Mouse (Mus musculus) midbrain, embryonic 11.5 days (tissue): ENCODE measurements around the gene Mylk4. TPM values are rescaled to one million over a fixed set of nuclear protein-coding genes. Genes with fewer than 3 reads are reported as not detected.

ENCODE experiments used
- ATAC-seq: fragments of 200-750 bp; cut with Nextera tagmentation; 2 replicates; pipeline ENCODE4 v1.8.0; 2017; ENCODE audit warnings: moderate TSS enrichment, moderate library complexity; ENCODE audit not compliant: low FRiP score
- DNase-seq: peaks from one replicate; pipeline ENCODE4 v3.0.0; 2015; ENCODE audit warnings: low spot score; ENCODE audit errors: missing footprints
- H3K27ac ChIP-seq: fragments of 300-500 bp; sonication (generic); 2 replicates; pipeline ENCODE4 v1.5.1; 2014; ENCODE audit warnings: low read depth, low read length
- H3K27me3 ChIP-seq: fragments of 300-500 bp; sonication (generic); 2 replicates; pipeline ENCODE4 v1.6.1; 2014; ENCODE audit warnings: mild to moderate bottlenecking, low read length, moderate library complexity, mixed read lengths; ENCODE audit not compliant: control insufficient read depth, insufficient read depth
- H3K36me3 ChIP-seq: fragments of 300-500 bp; sonication (generic); 2 replicates; pipeline ENCODE4 v1.6.1; 2014; ENCODE audit warnings: mild to moderate bottlenecking, low read length, moderate library complexity, mixed read lengths; ENCODE audit not compliant: control insufficient read depth, insufficient read depth
- H3K4me1 ChIP-seq: fragments of 300-500 bp; sonication (generic); 2 replicates; pipeline ENCODE4 v1.6.1; 2014; ENCODE audit warnings: low read length; ENCODE audit not compliant: control insufficient read depth, insufficient read depth
- H3K4me2 ChIP-seq: fragments of 300-500 bp; sonication (generic); 2 replicates; pipeline ENCODE4 v1.6.1; 2014; ENCODE audit warnings: mild to moderate bottlenecking, moderate library complexity
- H3K4me3 ChIP-seq: fragments of 300-500 bp; sonication (generic); 2 replicates; pipeline ENCODE4 v1.5.1; 2014; ENCODE audit warnings: low read depth, low read length
- H3K9ac ChIP-seq: fragments of 300-500 bp; sonication (generic); 2 replicates; pipeline ENCODE4 v1.6.1; 2014; ENCODE audit warnings: low read length
- H3K9me3 ChIP-seq: fragments of 300-500 bp; sonication (generic); 2 replicates; pipeline ENCODE4 v1.6.1; 2016; ENCODE audit warnings: low read length; ENCODE audit not compliant: control insufficient read depth
- WGBS: fragments of 180-500 bp; shearing (Covaris S2); extraction: QIAGEN DNeasy Blood & Tissue Kit; methylation state at CpG from one replicate; pipeline ENCODE4 v1.1.7; 2014; 5-methylcytosine and 5-hydroxymethylcytosine counted together
- polyA plus RNA-seq: library from polyadenylated mRNA; unstranded; fragments of >200 nt; fragmentation: Nextera tagmentation; extraction: Ambion mirVana; gene quantifications from 2 replicates; pipeline ENCODE4 v1.2.1, GENCODE M21; 2014

The Mylk4 gene
- 0.07 TPM in 1 of 2 replicates, not detected in the other for polyA plus RNA-seq

DNA sequence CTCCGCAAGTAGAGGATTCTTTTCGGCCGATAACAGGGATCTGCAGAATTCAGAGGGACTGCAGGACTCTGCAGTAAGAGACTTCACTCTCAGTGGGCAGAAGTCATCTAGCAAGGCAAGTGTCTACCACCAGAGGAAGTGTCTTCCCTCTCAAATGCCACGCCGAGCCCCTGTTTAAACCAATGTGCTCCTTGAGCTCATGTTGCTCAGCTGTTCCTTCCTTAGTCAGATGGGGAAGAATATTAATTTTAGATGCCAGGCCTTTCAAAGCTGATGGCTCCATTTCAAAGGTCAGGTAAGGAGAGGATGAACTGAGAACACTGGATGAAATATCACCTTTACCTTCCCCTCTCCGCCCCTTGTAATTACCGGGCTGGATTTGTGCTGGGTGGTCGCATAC, at the start of gene Mylk4:
Mylk4 (minus strand) TSS at position 139 of the 400 bp plus-strand sequence.
- no peaks in the 10 kb centered on the region for H3K36me3 ChIP-seq
- DNase-seq (no peak), ATAC-seq (no peak)
- no peak within 1 kb of the TSS for H3K27ac ChIP-seq
- no peaks in the 10 kb centered on the region for H3K27me3 ChIP-seq
- H3K4me2 ChIP-seq, result no peak within 1 kb of the TSS
- no peak within 1 kb of the TSS for H3K4me3 ChIP-seq
- no peaks in the 10 kb centered on the region for H3K4me1 ChIP-seq
- H3K9me3 ChIP-seq, result no peaks in the 10 kb centered on the region
- 85% methylated on average over 8 of the region's 8 CpGs for WGBS
- H3K9ac ChIP-seq, result no peak within 1 kb of the TSS

DNA sequence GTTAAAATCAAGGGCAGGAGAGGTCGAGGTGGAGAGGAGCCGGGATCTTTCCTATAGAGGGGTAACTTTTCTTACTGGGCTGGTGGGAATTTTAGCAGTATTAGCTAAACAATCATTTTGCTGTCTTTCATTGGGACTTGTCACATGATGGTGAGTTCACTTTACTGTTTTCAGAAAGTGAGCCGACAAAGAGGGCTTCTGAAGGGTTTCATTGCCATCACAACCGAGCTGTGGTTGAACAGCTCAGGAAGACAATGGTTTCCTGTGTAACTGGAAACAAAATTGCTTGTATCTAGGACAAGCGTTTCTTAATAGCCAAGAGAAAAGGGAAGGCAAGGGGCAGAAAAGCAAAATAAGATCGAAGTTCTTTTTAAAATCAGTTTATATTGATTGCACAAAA, 49.5 kb upstream of the Mylk4 start:
- no peak overlapping the region for H3K9ac ChIP-seq
- no peaks in the 10 kb centered on the region for H3K9me3 ChIP-seq
- no peak overlapping the region for H3K4me3 ChIP-seq
- 79% methylated on average over 6 of the region's 6 CpGs for WGBS
- no peak overlapping the region for H3K27ac ChIP-seq
- no peaks in the 10 kb centered on the region for H3K36me3 ChIP-seq
- H3K27me3 ChIP-seq, result no peaks in the 10 kb centered on the region
- H3K4me1 ChIP-seq, result no peaks in the 10 kb centered on the region
- DNase-seq (no peak), ATAC-seq (no peak)
- H3K4me2 ChIP-seq, result no peak overlapping the region

- ATAC-seq (no peak), DNase-seq (no peak)
- Histone ChIP-seq H3K27me3 (no peaks in the 10 kb centered on the region), H3K9ac (no peak overlapping the region), H3K36me3 (no peaks in the 10 kb centered on the region), H3K9me3 (no peaks in the 10 kb centered on the region), H3K4me1 (no peaks in the 10 kb centered on the region), H3K27ac (no peak overlapping the region), H3K4me2 (no peak overlapping the region), H3K4me3 (no peak overlapping the region)
- 77% methylated on average over 3 of the region's 3 CpGs for WGBS
Measured at GRCm38 (mm10) chr13:32832776-32833175, 49.0 kb upstream of the Mylk4 start.

DNA sequence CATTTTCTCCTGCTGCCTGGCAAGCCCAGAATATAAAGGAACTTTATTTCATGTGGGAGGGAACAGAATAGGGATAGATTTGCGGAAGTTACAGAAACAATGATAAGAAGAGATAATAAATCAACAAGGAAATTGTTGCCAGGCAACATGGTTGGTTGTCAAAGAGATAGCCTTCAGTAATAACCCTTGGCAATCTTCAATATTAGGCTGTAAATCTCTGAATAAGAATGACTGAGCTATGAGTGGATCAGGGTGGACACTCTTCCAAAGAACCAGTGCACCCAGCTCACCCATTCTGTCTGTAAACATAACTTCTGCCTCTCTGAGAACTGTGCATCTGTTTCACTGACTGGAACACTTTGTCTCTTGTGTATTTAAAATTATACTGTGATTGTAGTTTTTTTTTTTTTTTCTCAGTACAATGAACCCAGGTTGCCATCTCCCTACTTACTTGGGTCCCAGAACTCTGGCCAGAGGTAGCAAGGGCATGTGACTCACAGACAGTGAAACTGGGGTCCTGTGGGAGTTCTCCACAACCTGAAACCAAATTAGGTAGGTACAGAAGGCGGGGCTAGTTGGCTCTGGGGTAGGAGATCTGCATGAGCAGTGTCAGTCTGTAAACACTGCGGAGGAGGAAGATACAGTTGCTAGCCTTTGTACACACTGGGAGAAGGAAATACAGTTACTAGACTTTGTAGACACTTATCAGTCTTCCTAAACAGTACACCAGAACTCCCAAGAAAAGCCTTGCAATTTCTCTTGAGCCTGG, 47.9 kb upstream of the Mylk4 start:
- WGBS, result 84% methylated on average over 3 of the region's 3 CpGs
- Histone ChIP-seq H3K27ac (no peak overlapping the region), H3K27me3 (no peaks in the 10 kb centered on the region), H3K4me3 (no peak overlapping the region), H3K9ac (no peak overlapping the region), H3K9me3 (no peaks in the 10 kb centered on the region), H3K4me1 (no peaks in the 10 kb centered on the region), H3K4me2 (no peak overlapping the region), H3K36me3 (no peaks in the 10 kb centered on the region)
- ATAC-seq, result no peak
- DNase-seq, result no peak

- H3K36me3 ChIP-seq, result no peaks in the 10 kb centered on the region
- no peaks in the 10 kb centered on the region for H3K4me1 ChIP-seq
- H3K9me3 ChIP-seq, result no peaks in the 10 kb centered on the region
- whole genome bisulfite sequencing, result 91% methylated on average over 4 of the region's 4 CpGs
- DNase-seq (no peak), ATAC-seq (no peak)
- no peaks in the 10 kb centered on the region for H3K27me3 ChIP-seq
- H3K4me3 ChIP-seq, result no peak overlapping the region
- no peak overlapping the region for H3K27ac ChIP-seq
- H3K4me2 ChIP-seq, result no peak overlapping the region
- H3K9ac ChIP-seq, result no peak overlapping the region
Measured at GRCm38 (mm10) chr13:32828886-32829285, 45.1 kb upstream of the Mylk4 start.

DNA sequence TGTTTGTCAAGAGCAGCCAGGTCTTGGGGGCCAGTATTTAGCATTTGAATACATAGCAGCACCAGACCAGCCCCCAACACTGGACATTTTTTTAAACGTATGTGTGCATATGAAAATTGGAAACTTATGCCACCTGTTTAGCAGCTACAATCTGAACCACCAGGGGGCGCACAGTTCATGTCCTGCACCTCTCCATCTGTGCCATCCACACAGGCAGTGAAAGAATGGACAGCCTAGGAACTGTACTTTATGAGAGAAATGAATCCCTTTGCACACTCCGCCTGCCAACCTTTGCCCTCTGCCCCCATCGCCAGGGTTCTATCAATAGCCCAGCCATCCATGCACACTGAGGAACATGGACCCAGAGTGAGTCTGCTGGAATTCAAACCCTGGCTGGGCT, 44.2 kb upstream of the Mylk4 start:
- peak; percentile 65 for ATAC-seq
- no peak overlapping the region for H3K9ac ChIP-seq
- no peak overlapping the region for H3K27ac ChIP-seq
- 67% methylated on average over 4 of the region's 4 CpGs for WGBS
- no peaks in the 10 kb centered on the region for H3K4me1 ChIP-seq
- no peaks in the 10 kb centered on the region for H3K27me3 ChIP-seq
- no peaks in the 10 kb centered on the region for H3K9me3 ChIP-seq
- DNase-seq, result peak; percentile 88
- no peak overlapping the region for H3K4me3 ChIP-seq
- H3K36me3 ChIP-seq, result no peaks in the 10 kb centered on the region
- no peak overlapping the region for H3K4me2 ChIP-seq

DNA sequence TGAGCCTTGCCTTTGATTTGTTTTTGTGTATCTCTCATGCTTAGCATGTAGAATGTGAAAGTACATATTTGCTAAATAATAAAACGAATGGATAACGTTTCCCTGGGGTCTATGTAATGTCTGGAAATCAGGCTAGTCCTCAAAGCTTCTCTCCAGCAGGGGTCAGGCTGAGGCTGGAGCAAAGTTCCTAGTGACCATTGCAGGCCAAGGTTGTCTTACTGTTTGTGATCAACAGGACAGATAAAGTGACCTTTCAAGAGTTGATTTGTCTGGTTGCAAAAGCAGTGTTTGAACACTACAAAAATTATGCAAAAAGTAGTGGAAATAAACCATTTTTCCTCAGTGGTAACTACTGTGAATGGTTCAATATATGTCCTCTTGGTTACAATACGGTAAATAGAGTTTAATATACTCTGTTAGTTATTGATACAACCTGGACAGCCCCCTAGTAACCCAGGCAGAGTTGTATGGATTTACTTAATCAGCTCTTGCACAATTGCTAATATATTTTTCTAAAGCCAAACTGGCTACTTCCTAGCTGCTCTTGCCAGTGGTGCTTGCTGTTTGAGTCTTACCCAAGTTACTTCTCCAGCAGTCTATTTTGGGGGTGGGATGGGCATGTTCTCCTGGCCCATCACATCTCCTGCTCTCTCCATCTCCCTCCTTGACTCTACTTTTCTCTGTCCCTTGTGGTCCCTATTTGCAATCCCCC, 43.5 kb upstream of the Mylk4 start:
- Histone ChIP-seq H3K4me1 (no peaks in the 10 kb centered on the region), H3K36me3 (no peaks in the 10 kb centered on the region), H3K4me2 (no peak overlapping the region), H3K27ac (no peak overlapping the region), H3K9me3 (no peaks in the 10 kb centered on the region), H3K9ac (no peak overlapping the region), H3K4me3 (no peak overlapping the region), H3K27me3 (no peaks in the 10 kb centered on the region)
- ATAC-seq (peak; percentile 16), DNase-seq (no peak)
- 92% methylated on average over 3 of the region's 3 CpGs for WGBS

GRCm38 (mm10) chr13:32825546-32825945, 41.8 kb upstream of the Mylk4 start:
- 93% methylated on average over 8 of the region's 8 CpGs for WGBS
- Histone ChIP-seq H3K27me3 (no peaks in the 10 kb centered on the region), H3K36me3 (no peaks in the 10 kb centered on the region), H3K9ac (no peak overlapping the region), H3K4me2 (no peak overlapping the region), H3K27ac (no peak overlapping the region), H3K4me3 (no peak overlapping the region), H3K9me3 (no peaks in the 10 kb centered on the region), H3K4me1 (no peaks in the 10 kb centered on the region)
- no peak for ATAC-seq
- DNase-seq, result no peak
